Comparison of ENCODE assay signal across 9 mouse cellular contexts in genomic region chr6:125049678-125050077, GRCm38 (mm10). TPM values are rescaled to one million over a fixed set of nuclear protein-coding genes. Genes with fewer than 3 reads are reported as not detected.
DNase-seq lines count a peak whose midpoint lies in the region; ATAC-seq and TF ChIP-seq lines count a peak whose summit lies in the region.
"Had no signal": no experiment of that assay in that cellular context is flagged by ENCODE, and none has a peak within 500 bp of the region (broad histone marks: within the 10 kb centered on the region; RNA-seq: fewer than 3 reads in every experiment).

Gene Acrbp, plus strand, starts transcription at chr6:125049689.

- TF ChIP-seq POLR2A in small intestine, adult 2 months (IDR thresholded peaks at IDR 0.05; ENCODE audit: low read depth, low read length), result no peak

- H3K9me3 ChIP-seq in neural tube, embryonic 11.5 days (ENCODE audit: control insufficient read depth, low read length), result no peaks in the 10 kb centered on the region
- H3K9me3 ChIP-seq in hindbrain, embryonic 16.5 days (ENCODE audit: control insufficient read depth, low read length), result no peaks in the 10 kb centered on the region

- TF ChIP-seq CTCF in small intestine, adult 2 months (IDR thresholded peaks at IDR 0.05; ENCODE audit: extremely low read depth, insufficient read length, insufficient replicate concordance, low read depth, low read length), result no peak

- no peak for DNase-seq in adrenal gland, postnatal 25 days
- DNase-seq in adrenal gland, postnatal 36 days, result no peak
- no peak for DNase-seq in neural tube, embryonic 11.5 days (ENCODE audit: low spot score)
- no peak for DNase-seq in neural tube, embryonic 10.5 days (ENCODE audit: extremely low spot score, low spot score)
- no peak for DNase-seq in gastrocnemius, postnatal 25 days
- DNase-seq in ovary, postnatal 36 days (ENCODE audit: low spot score), result no peak

- no peak within 1 kb of the TSS for H3K27ac ChIP-seq in neural tube, embryonic 11.5 days (ENCODE audit: low read depth, low read length)
- no peak within 1 kb of the TSS for H3K27ac ChIP-seq in hindbrain, embryonic 16.5 days (ENCODE audit: low read depth, low read length)
- H3K27ac ChIP-seq in small intestine, adult 2 months (ENCODE audit: insufficient read depth, low read depth, low read length), result no peak within 1 kb of the TSS

- 32% methylated on average over 20 of the region's 20 CpGs for WGBS in neural tube, embryonic 11.5 days
- 36% methylated on average over 20 of the region's 20 CpGs for WGBS in hindbrain, embryonic 16.5 days
- WGBS in small intestine, adult 2 months, result 46% methylated on average over 20 of the region's 20 CpGs

- H3K4me2 ChIP-seq in neural tube, embryonic 11.5 days (ENCODE audit: low read depth), result no peak within 1 kb of the TSS
- H3K4me2 ChIP-seq in hindbrain, embryonic 16.5 days (ENCODE audit: low read length), result no peak within 1 kb of the TSS

- no peaks in the 10 kb centered on the region for H3K4me1 ChIP-seq in neural tube, embryonic 11.5 days (ENCODE audit: control insufficient read depth, insufficient read depth, low read length)
- H3K4me1 ChIP-seq in hindbrain, embryonic 16.5 days (ENCODE audit: control insufficient read depth, insufficient read depth, low read depth, low read length), result no peaks in the 10 kb centered on the region
- H3K4me1 ChIP-seq in small intestine, adult 2 months (ENCODE audit: control insufficient read depth, insufficient read depth, insufficient read length, low read length), result no peaks in the 10 kb centered on the region

- H3K9ac ChIP-seq in neural tube, embryonic 11.5 days (ENCODE audit: low read length), result no peak within 1 kb of the TSS
- H3K9ac ChIP-seq in hindbrain, embryonic 16.5 days (ENCODE audit: low read depth, low read length), result peak within 1 kb of the TSS; percentile 23; the same call in 1 of the 2 replicates

- no peak for ATAC-seq in neural tube, embryonic 11.5 days (ENCODE audit: insufficient read depth, low FRiP score, low TSS enrichment)
- no peak for ATAC-seq in hindbrain, embryonic 16.5 days

- H3K4me3 ChIP-seq in neural tube, embryonic 11.5 days (ENCODE audit: low read depth, low read length), result no peak within 1 kb of the TSS
- no peak within 1 kb of the TSS for H3K4me3 ChIP-seq in hindbrain, embryonic 16.5 days (ENCODE audit: low read length)
- H3K4me3 ChIP-seq in small intestine, adult 2 months (ENCODE audit: low read depth, low read length), result no peak within 1 kb of the TSS
- H3K4me3 ChIP-seq: myocyte had no signal

- H3K27me3 ChIP-seq in neural tube, embryonic 11.5 days (ENCODE audit: control insufficient read depth, insufficient read depth, low read length), result no peaks in the 10 kb centered on the region
- no peaks in the 10 kb centered on the region for H3K27me3 ChIP-seq in hindbrain, embryonic 16.5 days (replicated peaks; ENCODE audit: control insufficient read depth, insufficient read depth, low read length)
- H3K27me3 ChIP-seq in small intestine, adult 2 months (ENCODE audit: control insufficient read depth, insufficient read depth, low read length), result no peaks in the 10 kb centered on the region

- H3K36me3 ChIP-seq in neural tube, embryonic 11.5 days (ENCODE audit: control insufficient read depth, insufficient read depth, low read length), result peaks cover 16% of the 10 kb centered on the region
- peaks cover 31% of the 10 kb centered on the region for H3K36me3 ChIP-seq in hindbrain, embryonic 16.5 days (ENCODE audit: control insufficient read depth, insufficient read depth, low read length)
- peaks cover 57% of the 10 kb centered on the region for H3K36me3 ChIP-seq in small intestine, adult 2 months (ENCODE audit: control insufficient read depth, insufficient read depth, low read length)

RNA-seq across cellular contexts. Expression of gene Acrbp, which starts in this region (rescaled TPM):
- total RNA-seq in adrenal gland, postnatal 25 days (2021), result 10.4 and 11.7 TPM in 2 replicates
- total RNA-seq in adrenal gland, postnatal 36 days (2021), result 1 to 10 TPM; 6.9 to 7.1 TPM
- 10.9 and 11.7 TPM in 2 replicates for polyA plus RNA-seq in neural tube, embryonic 11.5 days (2014; fragmentation: Nextera tagmentation; extraction: Ambion mirVana)
- 18.2 and 20.9 TPM in 2 replicates for polyA plus RNA-seq in hindbrain, embryonic 16.5 days (2015; fragmentation: Nextera tagmentation; extraction: Ambion mirVana)
- 7.5 and 18.2 TPM in 2 replicates for polyA plus RNA-seq in small intestine, adult 2 months (2012; rRNA removed)
- total RNA-seq in gastrocnemius, postnatal 25 days (2021), result 1 to 10 TPM; 1.1 to 1.9 TPM
